Mouse (Mus musculus) embryonic facial prominence, embryonic 12.5 days (tissue): ENCODE results near the gene Arf1. TPM values are rescaled to one million over a fixed set of nuclear protein-coding genes. Genes with fewer than 3 reads are reported as not detected.

ENCODE experiments used
- ATAC-seq: fragments of 200-750 bp; cut with Nextera tagmentation; 2 replicates; pipeline ENCODE4 v1.8.0; 2017; ENCODE audit not compliant: insufficient number of reproducible peaks, insufficient read depth, low FRiP score, low TSS enrichment
- H3K27ac ChIP-seq: fragments of 300-500 bp; sonication (generic); 2 replicates; pipeline ENCODE4 v1.5.1; 2016; ENCODE audit warnings: mild to moderate bottlenecking
- H3K27me3 ChIP-seq: fragments of 300-500 bp; sonication (generic); 2 replicates; pipeline ENCODE4 v1.6.1; 2016; ENCODE audit warnings: mild to moderate bottlenecking, moderate library complexity
- H3K36me3 ChIP-seq: fragments of 300-500 bp; sonication (generic); 2 replicates; pipeline ENCODE4 v1.6.1; 2016; ENCODE audit warnings: mild to moderate bottlenecking
- H3K4me1 ChIP-seq: fragments of 300-500 bp; sonication (generic); 2 replicates; pipeline ENCODE4 v1.6.1; 2016
- H3K4me2 ChIP-seq: fragments of 300-500 bp; sonication (generic); replicated peaks from 2 replicates; pipeline ENCODE4 v1.6.1; 2016; ENCODE audit warnings: mild to moderate bottlenecking, moderate library complexity
- H3K4me3 ChIP-seq: fragments of 300-500 bp; sonication (generic); 2 replicates; pipeline ENCODE4 v1.5.1; 2016; ENCODE audit warnings: mild to moderate bottlenecking
- H3K9ac ChIP-seq: fragments of 300-500 bp; sonication (generic); 2 replicates; pipeline ENCODE4 v1.6.1; 2016; ENCODE audit warnings: mild to moderate bottlenecking, moderate library complexity
- H3K9me3 ChIP-seq: fragments of 300-500 bp; sonication (generic); 2 replicates; pipeline ENCODE4 v1.6.1; 2016; ENCODE audit warnings: mild to moderate bottlenecking, moderate library complexity
- WGBS: fragments of 180-500 bp; shearing (Covaris S2); methylation state at CpG from one replicate; pipeline ENCODE4 v1.1.7; 2016; 5-methylcytosine and 5-hydroxymethylcytosine counted together
- polyA plus RNA-seq: library from polyadenylated mRNA; unstranded; fragments of >200 nt; fragmentation: Nextera tagmentation; extraction: Ambion mirVana; gene quantifications from 2 replicates; pipeline ENCODE4 v1.2.1, GENCODE M21; 2016

The Arf1 gene
- 637 TPM in 2 replicates for polyA plus RNA-seq

GRCm38 (mm10) chr11:59228122-59228953, at the start of gene Arf1:
Gene Arf1 (minus strand): TSS chr11:59228270.
- Histone ChIP-seq H3K4me3 (peak within 1 kb of the TSS; percentile 77), H3K9me3 (no peaks in the 10 kb centered on the region), H3K9ac (peak within 1 kb of the TSS; percentile 97), H3K4me1 (peaks cover 33% of the 10 kb centered on the region), H3K27me3 (no peaks in the 10 kb centered on the region), H3K27ac (peak within 1 kb of the TSS; percentile 97), H3K36me3 (no peaks in the 10 kb centered on the region), H3K4me2 (peak within 1 kb of the TSS; percentile 72)
- WGBS: 5% methylated on average over 53 of the region's 59 CpGs
- peak; percentile 93 for ATAC-seq

GRCm38 (mm10) chr11:59276877-59277276, 48.8 kb upstream of the Arf1 start:
- no peak overlapping the region for H3K27ac ChIP-seq
- ATAC-seq: no peak
- H3K27me3 ChIP-seq: peaks cover 20% of the 10 kb centered on the region
- H3K9me3 ChIP-seq: no peaks in the 10 kb centered on the region
- H3K9ac ChIP-seq: no peak overlapping the region
- no peak overlapping the region for H3K4me2 ChIP-seq
- H3K36me3 ChIP-seq: no peaks in the 10 kb centered on the region
- WGBS: 33% methylated on average over 2 of the region's 2 CpGs
- no peak overlapping the region for H3K4me3 ChIP-seq
- H3K4me1 ChIP-seq: no peaks in the 10 kb centered on the region

GRCm38 (mm10) chr11:59274184-59274583, 46.1 kb upstream of the Arf1 start:
- WGBS: 48% methylated on average over 2 of the region's 3 CpGs
- Histone ChIP-seq H3K27me3 (peaks cover 11% of the 10 kb centered on the region; the same call in 1 of the 2 replicates), H3K9ac (no peak overlapping the region)

GRCm38 (mm10) chr11:59266727-59267126, 38.7 kb upstream of the Arf1 start:
- peaks cover 55% of the 10 kb centered on the region for H3K27me3 ChIP-seq
- no peak for ATAC-seq
- H3K4me1 ChIP-seq: peaks cover 11% of the 10 kb centered on the region; the same call in 1 of the 2 replicates
- H3K36me3 ChIP-seq: no peaks in the 10 kb centered on the region
- no peaks in the 10 kb centered on the region for H3K9me3 ChIP-seq
- no peak overlapping the region for H3K9ac ChIP-seq
- WGBS: 19% methylated on average over 6 of the region's 6 CpGs
- no peak overlapping the region for H3K4me3 ChIP-seq
- no peak overlapping the region for H3K4me2 ChIP-seq
- no peak overlapping the region for H3K27ac ChIP-seq

More at GRCm38 (mm10) chr11:59274184-59274583, 46.1 kb upstream of the Arf1 start:
- Histone ChIP-seq H3K27ac (no peak overlapping the region), H3K4me3 (no peak overlapping the region), H3K4me2 (no peak overlapping the region), H3K4me1 (no peaks in the 10 kb centered on the region), H3K9me3 (no peaks in the 10 kb centered on the region), H3K36me3 (no peaks in the 10 kb centered on the region)
- ATAC-seq: no peak

GRCm38 (mm10) chr11:59265154-59265813, 37.2 kb upstream of the Arf1 start:
- no peak overlapping the region for H3K27ac ChIP-seq
- no peak overlapping the region for H3K4me3 ChIP-seq
- no peaks in the 10 kb centered on the region for H3K9me3 ChIP-seq
- no peak overlapping the region for H3K9ac ChIP-seq
- WGBS: 59% methylated on average over 8 of the region's 8 CpGs
- peaks cover 55% of the 10 kb centered on the region for H3K27me3 ChIP-seq
- no peak for ATAC-seq
- peaks cover 11% of the 10 kb centered on the region; the same call in 1 of the 2 replicates for H3K4me1 ChIP-seq
- no peak overlapping the region for H3K4me2 ChIP-seq
- no peaks in the 10 kb centered on the region for H3K36me3 ChIP-seq

- H3K4me1 ChIP-seq: peaks cover 11% of the 10 kb centered on the region; the same call in 1 of the 2 replicates
- 4% methylated on average over 8 of the region's 8 CpGs for WGBS
- no peaks in the 10 kb centered on the region for H3K9me3 ChIP-seq
- H3K36me3 ChIP-seq: no peaks in the 10 kb centered on the region
- H3K27me3 ChIP-seq: peaks cover 55% of the 10 kb centered on the region
- ATAC-seq: no peak
- peak overlapping the region; percentile 58; the same call in 1 of the 2 replicates for H3K9ac ChIP-seq
- peak overlapping the region; percentile 90 for H3K4me2 ChIP-seq
- H3K4me3 ChIP-seq: peak overlapping the region; percentile 50
- no peak overlapping the region for H3K27ac ChIP-seq
Measured at GRCm38 (mm10) chr11:59264593-59264992, 36.5 kb upstream of the Arf1 start.

- H3K36me3 ChIP-seq: no peaks in the 10 kb centered on the region
- peak; percentile 49; the same call in 1 of the 2 replicates for ATAC-seq
- H3K27ac ChIP-seq: no peak overlapping the region
- H3K9me3 ChIP-seq: no peaks in the 10 kb centered on the region
- peak overlapping the region; percentile 50 for H3K4me3 ChIP-seq
- H3K4me2 ChIP-seq: peak overlapping the region; percentile 90
- peaks cover 11% of the 10 kb centered on the region; the same call in 1 of the 2 replicates for H3K4me1 ChIP-seq
- peaks cover 55% of the 10 kb centered on the region for H3K27me3 ChIP-seq
- H3K9ac ChIP-seq: peak overlapping the region; percentile 58
- under 1% methylated on average over 56 of the region's 56 CpGs for WGBS
Measured at GRCm38 (mm10) chr11:59263870-59264563, 35.9 kb upstream of the Arf1 start.

- Histone ChIP-seq H3K36me3 (no peaks in the 10 kb centered on the region), H3K4me3 (no peak overlapping the region), H3K27me3 (peaks cover 53% of the 10 kb centered on the region), H3K9me3 (no peaks in the 10 kb centered on the region), H3K9ac (no peak overlapping the region), H3K27ac (no peak overlapping the region), H3K4me1 (peaks cover 11% of the 10 kb centered on the region; the same call in 1 of the 2 replicates), H3K4me2 (no peak overlapping the region)
- ATAC-seq: no peak
Measured at GRCm38 (mm10) chr11:59262308-59262707, 34.2 kb upstream of the Arf1 start.

GRCm38 (mm10) chr11:59260706-59261493, 32.8 kb upstream of the Arf1 start:
- Histone ChIP-seq H3K9ac (no peak overlapping the region), H3K4me2 (no peak overlapping the region), H3K4me1 (peaks cover 11% of the 10 kb centered on the region; the same call in 1 of the 2 replicates), H3K4me3 (no peak overlapping the region), H3K27me3 (peaks cover 39% of the 10 kb centered on the region), H3K9me3 (no peaks in the 10 kb centered on the region), H3K36me3 (no peaks in the 10 kb centered on the region), H3K27ac (no peak overlapping the region)
- 80% methylated on average over 10 of the region's 10 CpGs for WGBS
- no peak for ATAC-seq

- Histone ChIP-seq H3K27ac (no peak overlapping the region), H3K36me3 (no peaks in the 10 kb centered on the region), H3K9me3 (no peaks in the 10 kb centered on the region), H3K4me2 (no peak overlapping the region), H3K9ac (no peak overlapping the region), H3K27me3 (peaks cover 26% of the 10 kb centered on the region), H3K4me1 (peaks cover 11% of the 10 kb centered on the region; the same call in 1 of the 2 replicates), H3K4me3 (no peak overlapping the region)
- WGBS: 86% methylated on average over 7 of the region's 7 CpGs
- ATAC-seq: no peak
Measured at GRCm38 (mm10) chr11:59259647-59260046, 31.6 kb upstream of the Arf1 start.

GRCm38 (mm10) chr11:59248101-59248500, 20.0 kb upstream of the Arf1 start:
- H3K4me1 ChIP-seq: no peaks in the 10 kb centered on the region
- no peak overlapping the region for H3K4me3 ChIP-seq
- H3K27me3 ChIP-seq: peaks cover 26% of the 10 kb centered on the region
- H3K36me3 ChIP-seq: no peaks in the 10 kb centered on the region
- WGBS: 63% methylated on average over 10 of the region's 10 CpGs
- no peak for ATAC-seq
- H3K27ac ChIP-seq: no peak overlapping the region
- H3K4me2 ChIP-seq: no peak overlapping the region
- H3K9ac ChIP-seq: no peak overlapping the region
- H3K9me3 ChIP-seq: no peaks in the 10 kb centered on the region
